Mouse (Mus musculus) neural tube, embryonic 14.5 days (tissue): ENCODE results near the gene B4galt1. TPM values are rescaled to one million over a fixed set of nuclear protein-coding genes. Genes with fewer than 3 reads are reported as not detected.
A peak's percentile ranks its signal among the peaks of the same experiment; 100 is the strongest.

ENCODE experiments used
- ATAC-seq: fragments of 200-750 bp; cut with Nextera tagmentation; 2 replicates; pipeline ENCODE4 v1.8.0; 2017; ENCODE audit warnings: low read depth, mild to moderate bottlenecking, moderate TSS enrichment, moderate library complexity
- H3K27ac ChIP-seq: fragments of 300-500 bp; sonication (generic); 2 replicates; pipeline ENCODE4 v1.5.1; 2014; ENCODE audit warnings: low read depth, mild to moderate bottlenecking, control low read depth, low read length, moderate library complexity, mixed read lengths
- H3K27me3 ChIP-seq: fragments of 300-500 bp; sonication (generic); 2 replicates; pipeline ENCODE4 v1.6.1; 2014; ENCODE audit warnings: low read length; ENCODE audit not compliant: control insufficient read depth, insufficient read depth
- H3K36me3 ChIP-seq: fragments of 300-500 bp; sonication (generic); 2 replicates; pipeline ENCODE4 v1.6.1; 2014; ENCODE audit warnings: low read length, mixed read lengths; ENCODE audit not compliant: control insufficient read depth, insufficient read depth
- H3K4me1 ChIP-seq: fragments of 300-500 bp; sonication (generic); 2 replicates; pipeline ENCODE4 v1.6.1; 2014; ENCODE audit warnings: low read length; ENCODE audit not compliant: control insufficient read depth, insufficient read depth
- H3K4me2 ChIP-seq: fragments of 300-500 bp; sonication (generic); 2 replicates; pipeline ENCODE4 v1.6.1; 2014; ENCODE audit warnings: mild to moderate bottlenecking, low read depth, low read length, control low read depth
- H3K4me3 ChIP-seq: fragments of 300-500 bp; sonication (generic); 2 replicates; pipeline ENCODE4 v1.5.1; 2014; ENCODE audit warnings: low read depth, low read length, control low read depth, mixed read lengths
- H3K9ac ChIP-seq: fragments of 300-500 bp; sonication (generic); replicated peaks from 2 replicates; pipeline ENCODE4 v1.6.1; 2014; ENCODE audit warnings: low read depth, mild to moderate bottlenecking, control low read depth, low read length, mixed read lengths
- H3K9me3 ChIP-seq: fragments of 300-500 bp; sonication (generic); 2 replicates; pipeline ENCODE4 v1.6.1; 2016; ENCODE audit warnings: low read length; ENCODE audit not compliant: control insufficient read depth
- WGBS: fragments of 180-500 bp; shearing (Covaris S2); extraction: QIAGEN DNeasy Blood & Tissue Kit; methylation state at CpG from one replicate; pipeline ENCODE4 v1.1.7; 2014; 5-methylcytosine and 5-hydroxymethylcytosine counted together
- polyA plus RNA-seq: library from polyadenylated mRNA; unstranded; fragments of >200 nt; fragmentation: Nextera tagmentation; extraction: Ambion mirVana; gene quantifications from 2 replicates; pipeline ENCODE4 v1.2.1, GENCODE M21; 2014

The B4galt1 gene
- polyA plus RNA-seq, 1 experiment from 2014 or later = 5.2 TPM

DNA sequence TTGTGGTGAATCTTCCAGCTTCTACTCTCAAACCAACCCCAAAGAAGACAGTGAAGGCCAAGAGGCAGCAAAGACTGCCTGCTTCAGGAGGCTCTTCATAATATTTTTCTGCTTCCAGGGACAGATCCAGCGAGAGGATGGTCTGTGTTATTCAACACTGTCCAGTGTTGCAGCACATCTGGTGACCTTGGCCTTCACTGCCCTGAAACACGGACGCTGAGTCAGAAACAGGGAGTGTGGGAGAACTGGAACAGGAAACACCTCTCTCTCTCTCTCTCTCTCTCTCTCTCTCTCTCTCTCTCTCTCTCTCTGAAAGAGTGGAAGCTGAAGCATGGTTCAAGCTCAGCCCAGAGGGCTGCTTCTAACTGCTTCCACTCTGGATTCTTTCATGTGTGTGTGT is 35.4 kb upstream of the B4galt1 start:
- WGBS = 77% methylated on average over 3 of the region's 3 CpGs
- no peaks in the 10 kb centered on the region for H3K36me3 ChIP-seq
- no peak overlapping the region for H3K4me3 ChIP-seq
- H3K9me3 ChIP-seq = no peaks in the 10 kb centered on the region
- H3K4me1 ChIP-seq = no peaks in the 10 kb centered on the region
- no peak for ATAC-seq
- H3K27me3 ChIP-seq = no peaks in the 10 kb centered on the region
- no peak overlapping the region for H3K27ac ChIP-seq
- H3K9ac ChIP-seq = no peak overlapping the region
- H3K4me2 ChIP-seq = no peak overlapping the region

- no peaks in the 10 kb centered on the region for H3K36me3 ChIP-seq
- H3K27ac ChIP-seq = no peak overlapping the region
- H3K4me1 ChIP-seq = no peaks in the 10 kb centered on the region
- H3K9me3 ChIP-seq = no peaks in the 10 kb centered on the region
- H3K27me3 ChIP-seq = no peaks in the 10 kb centered on the region
- no peak for ATAC-seq
- no peak overlapping the region for H3K4me2 ChIP-seq
- 86% methylated on average over 11 of the region's 11 CpGs for WGBS
- H3K9ac ChIP-seq = no peak overlapping the region
- H3K4me3 ChIP-seq = no peak overlapping the region
Observed at GRCm38 (mm10) chr4:40888839-40889238, 35.0 kb upstream of the B4galt1 start.

GRCm38 (mm10) chr4:40885883-40886282 is 32.1 kb upstream of the B4galt1 start:
- no peak overlapping the region for H3K4me2 ChIP-seq
- H3K4me3 ChIP-seq = no peak overlapping the region
- ATAC-seq = no peak
- no peaks in the 10 kb centered on the region for H3K36me3 ChIP-seq
- 80% methylated on average over 4 of the region's 4 CpGs for WGBS
- no peaks in the 10 kb centered on the region for H3K27me3 ChIP-seq
- H3K9ac ChIP-seq = no peak overlapping the region
- no peaks in the 10 kb centered on the region for H3K4me1 ChIP-seq
- H3K27ac ChIP-seq = no peak overlapping the region
- no peaks in the 10 kb centered on the region for H3K9me3 ChIP-seq

- 88% methylated on average over 2 of the region's 2 CpGs for WGBS
- Histone ChIP-seq H3K9me3 (no peaks in the 10 kb centered on the region), H3K4me3 (no peak overlapping the region), H3K4me1 (no peaks in the 10 kb centered on the region), H3K36me3 (no peaks in the 10 kb centered on the region), H3K27me3 (no peaks in the 10 kb centered on the region), H3K9ac (no peak overlapping the region), H3K27ac (no peak overlapping the region), H3K4me2 (no peak overlapping the region)
- no peak for ATAC-seq
Observed at GRCm38 (mm10) chr4:40885166-40885525, 31.3 kb upstream of the B4galt1 start.

- H3K9me3 ChIP-seq = no peaks in the 10 kb centered on the region
- no peak overlapping the region for H3K4me2 ChIP-seq
- 87% methylated on average over 12 of the region's 12 CpGs for WGBS
- H3K9ac ChIP-seq = no peak overlapping the region
- H3K4me1 ChIP-seq = no peaks in the 10 kb centered on the region
- no peak overlapping the region for H3K27ac ChIP-seq
- no peaks in the 10 kb centered on the region for H3K27me3 ChIP-seq
- no peak for ATAC-seq
- H3K36me3 ChIP-seq = no peaks in the 10 kb centered on the region
- H3K4me3 ChIP-seq = no peak overlapping the region
Observed at GRCm38 (mm10) chr4:40884282-40885165, 30.7 kb upstream of the B4galt1 start.

GRCm38 (mm10) chr4:40883200-40883599 is 29.4 kb upstream of the B4galt1 start:
- H3K36me3 ChIP-seq = no peaks in the 10 kb centered on the region
- WGBS = 85% methylated on average over 10 of the region's 10 CpGs
- no peak overlapping the region for H3K27ac ChIP-seq
- no peak overlapping the region for H3K4me3 ChIP-seq
- no peaks in the 10 kb centered on the region for H3K27me3 ChIP-seq
- no peak overlapping the region for H3K9ac ChIP-seq
- no peak overlapping the region for H3K4me2 ChIP-seq
- H3K4me1 ChIP-seq = no peaks in the 10 kb centered on the region
- no peak for ATAC-seq
- no peaks in the 10 kb centered on the region for H3K9me3 ChIP-seq

GRCm38 (mm10) chr4:40877528-40877927 is 23.7 kb upstream of the B4galt1 start:
- Histone ChIP-seq H3K27me3 (no peaks in the 10 kb centered on the region), H3K27ac (peak overlapping the region; percentile 48; the same call in 1 of the 2 replicates), H3K9ac (no peak overlapping the region), H3K4me3 (no peak overlapping the region), H3K4me1 (0 out of 2 replicates have a peak, but pooled peaks cover 2% of the 10 kb centered on the region), H3K4me2 (no peak overlapping the region; the same call in 1 of the 2 replicates), H3K9me3 (no peaks in the 10 kb centered on the region), H3K36me3 (no peaks in the 10 kb centered on the region)
- no peak for ATAC-seq
- WGBS = 89% methylated on average over 5 of the region's 5 CpGs

DNA sequence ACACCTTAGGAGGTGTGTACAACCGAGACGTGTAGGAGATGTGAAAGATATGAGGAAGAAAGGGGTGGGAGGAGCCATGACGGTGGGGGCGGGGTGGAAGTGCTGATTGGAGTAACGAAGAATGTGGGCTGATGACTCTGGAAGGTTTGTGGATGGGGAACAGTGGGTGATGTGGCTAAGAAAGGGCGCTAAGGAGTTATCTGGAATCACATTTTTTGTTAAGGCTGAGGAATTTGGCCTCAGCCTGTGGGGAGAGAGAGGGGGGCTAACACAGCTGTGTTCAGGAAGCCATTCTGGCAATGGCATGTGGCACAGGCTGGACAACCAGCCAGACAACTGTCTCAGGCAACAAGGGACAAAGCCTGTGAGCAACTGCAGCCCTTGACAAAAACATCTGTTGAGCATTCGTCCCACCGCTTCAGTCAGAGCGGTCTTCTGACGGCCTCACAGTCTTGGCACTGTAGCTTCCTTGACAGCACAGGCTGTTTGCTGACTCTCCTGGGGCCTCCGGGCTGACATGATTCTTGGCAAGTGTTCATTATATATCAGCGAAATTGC is 23.1 kb upstream of the B4galt1 start:
- H3K27me3 ChIP-seq = no peaks in the 10 kb centered on the region
- H3K4me3 ChIP-seq = no peak overlapping the region
- H3K27ac ChIP-seq = 0 out of 2 replicates have a peak overlapping the region, but pooled peaks have one; percentile 48
- H3K9ac ChIP-seq = no peak overlapping the region
- no peaks in the 10 kb centered on the region for H3K9me3 ChIP-seq
- no peak overlapping the region; the same call in 1 of the 2 replicates for H3K4me2 ChIP-seq
- 0 out of 2 replicates have a peak, but pooled peaks cover 2% of the 10 kb centered on the region for H3K4me1 ChIP-seq
- WGBS = 38% methylated on average over 12 of the region's 12 CpGs
- H3K36me3 ChIP-seq = no peaks in the 10 kb centered on the region
- peak; percentile 65 for ATAC-seq

DNA sequence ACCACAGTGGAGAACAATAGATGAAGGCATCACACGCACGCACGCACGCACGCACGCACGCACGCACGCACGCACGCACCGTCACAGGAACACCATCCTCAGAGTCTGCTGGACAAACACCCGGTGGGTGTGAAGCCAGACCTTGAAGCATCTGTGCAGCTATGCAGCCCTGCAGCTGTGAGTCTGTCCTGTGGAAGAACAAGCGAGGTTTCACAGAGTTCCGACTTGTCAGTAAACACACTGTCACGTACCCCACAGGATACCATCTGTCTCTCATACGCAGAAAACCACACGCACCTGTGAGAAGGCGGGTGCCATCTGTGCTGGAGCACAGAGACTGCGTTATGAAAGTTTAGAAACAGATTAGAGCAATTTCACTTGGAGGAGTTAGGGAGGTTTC is 22.0 kb upstream of the B4galt1 start:
- ATAC-seq = no peak
- Histone ChIP-seq H3K4me1 (0 out of 2 replicates have a peak, but pooled peaks cover 2% of the 10 kb centered on the region), H3K9me3 (no peaks in the 10 kb centered on the region), H3K27ac (no peak overlapping the region), H3K27me3 (no peaks in the 10 kb centered on the region), H3K4me3 (no peak overlapping the region), H3K4me2 (no peak overlapping the region), H3K36me3 (no peaks in the 10 kb centered on the region), H3K9ac (no peak overlapping the region)
- 89% methylated on average over 20 of the region's 20 CpGs for WGBS
